Mouse (Mus musculus): ENCODE results near the gene Macf1. TPM values are rescaled to one million over a fixed set of nuclear protein-coding genes. Genes with fewer than 3 reads are reported as not detected.

Gene Macf1
- polyA plus RNA-seq, 2 experiments from 2014 or later, result 161 to 185 TPM

DNA sequence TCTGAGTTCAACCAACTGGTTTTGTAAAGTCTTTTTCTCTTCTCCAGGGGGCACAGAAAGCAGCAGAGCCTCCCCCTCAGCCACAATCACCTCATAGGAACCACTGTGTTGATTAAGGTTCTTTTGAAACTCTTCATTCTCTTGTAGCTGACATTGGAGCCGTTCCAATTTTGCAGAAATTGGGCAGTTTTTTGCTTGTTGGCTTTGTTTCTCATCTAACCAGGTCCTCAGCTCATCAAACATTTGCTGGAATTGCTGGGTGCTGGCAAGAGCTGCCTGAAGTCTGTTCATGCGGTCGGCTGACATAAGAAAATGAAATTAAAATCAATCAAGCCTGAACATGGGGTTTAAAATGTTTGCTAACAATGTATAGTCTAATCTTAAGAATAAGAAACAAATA, 251.0 kb downstream of the Macf1 start:
- ATAC-seq, result no peak

DNA sequence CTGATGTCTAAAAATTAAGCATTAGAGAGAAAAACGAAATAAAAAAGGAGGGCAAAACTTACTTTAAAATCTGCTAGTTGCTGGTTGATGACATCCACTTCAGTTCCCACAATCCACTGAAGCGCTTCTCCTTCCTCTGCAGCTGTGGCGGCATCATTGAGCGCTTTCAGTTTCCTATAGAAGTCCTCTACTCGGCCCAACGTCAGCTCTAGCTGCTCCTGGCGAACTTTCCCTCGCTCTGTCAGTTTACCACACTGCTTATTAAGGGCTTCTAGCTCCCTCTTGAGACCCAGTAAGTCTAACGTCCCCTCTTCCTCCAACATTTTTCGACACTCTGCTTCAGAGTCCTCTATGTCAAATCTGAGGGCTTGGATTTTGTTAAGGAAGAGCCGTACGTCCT, 252.2 kb downstream of the Macf1 start:
- no peak for ATAC-seq

- ATAC-seq, result no peak
Measured at GRCm38 (mm10) chr4:123427900-123428684, 256.1 kb downstream of the Macf1 start.

DNA sequence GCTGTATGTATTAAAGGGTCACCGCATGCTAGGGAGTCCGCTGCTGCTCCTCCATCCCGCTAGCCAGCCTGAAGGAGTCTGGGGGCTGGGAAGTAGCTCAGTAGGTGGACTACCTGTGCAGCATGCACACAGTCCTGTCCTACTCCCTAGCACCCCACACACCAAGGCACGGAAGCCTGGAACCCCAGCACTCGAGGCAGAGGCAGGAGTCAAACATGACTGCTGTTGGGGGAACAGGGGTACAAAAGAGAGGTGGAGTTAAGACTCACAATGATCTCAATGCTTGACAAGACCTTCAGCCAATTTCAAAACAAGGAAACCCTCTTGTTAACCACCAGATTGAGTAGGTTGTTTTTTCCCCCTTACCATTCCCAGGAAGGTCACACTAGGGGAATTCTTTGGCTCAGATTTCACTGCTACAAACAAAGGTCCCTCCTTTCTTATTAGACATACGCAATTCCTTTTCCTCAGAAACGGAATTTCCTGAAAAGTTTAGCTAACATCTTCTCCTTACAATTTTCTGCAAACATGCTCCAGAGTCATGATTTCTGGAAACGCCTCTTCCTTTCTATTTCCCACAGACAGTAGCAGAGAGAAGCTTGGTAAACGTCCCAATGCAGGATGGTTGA, 256.8 kb downstream of the Macf1 start:
- no peak for ATAC-seq

DNA sequence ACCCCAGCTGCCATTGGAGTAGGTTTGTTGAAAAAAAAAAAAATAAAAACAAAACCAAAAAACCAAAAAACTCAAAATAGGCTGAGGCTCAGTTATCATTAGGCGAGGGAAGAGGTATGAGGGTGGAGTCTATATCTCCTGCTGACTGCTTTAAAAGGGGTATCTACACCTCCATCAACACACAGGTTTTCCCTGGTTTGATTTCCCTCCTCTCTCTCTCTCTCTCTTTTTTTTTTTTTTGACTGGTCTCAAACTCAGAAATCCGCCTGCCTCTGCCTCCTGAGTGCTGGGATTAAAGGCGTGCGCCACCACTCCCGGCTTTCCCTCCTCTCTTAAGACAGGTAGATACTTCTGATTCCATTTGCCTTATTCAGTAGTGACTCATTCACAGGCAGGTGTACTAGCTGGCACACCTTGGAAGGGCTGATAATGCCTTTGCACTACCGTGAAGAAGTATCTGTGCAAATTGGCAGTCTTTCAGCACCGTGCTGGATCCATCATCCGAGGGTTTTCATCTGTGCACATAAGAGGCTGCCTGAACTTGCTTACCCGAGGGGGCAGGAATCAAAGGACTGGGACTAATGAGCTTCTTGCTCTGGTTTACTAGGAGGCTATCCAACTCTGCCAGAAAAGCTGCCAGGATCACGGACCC, 257.6 kb downstream of the Macf1 start:
- ATAC-seq, result no peak

DNA sequence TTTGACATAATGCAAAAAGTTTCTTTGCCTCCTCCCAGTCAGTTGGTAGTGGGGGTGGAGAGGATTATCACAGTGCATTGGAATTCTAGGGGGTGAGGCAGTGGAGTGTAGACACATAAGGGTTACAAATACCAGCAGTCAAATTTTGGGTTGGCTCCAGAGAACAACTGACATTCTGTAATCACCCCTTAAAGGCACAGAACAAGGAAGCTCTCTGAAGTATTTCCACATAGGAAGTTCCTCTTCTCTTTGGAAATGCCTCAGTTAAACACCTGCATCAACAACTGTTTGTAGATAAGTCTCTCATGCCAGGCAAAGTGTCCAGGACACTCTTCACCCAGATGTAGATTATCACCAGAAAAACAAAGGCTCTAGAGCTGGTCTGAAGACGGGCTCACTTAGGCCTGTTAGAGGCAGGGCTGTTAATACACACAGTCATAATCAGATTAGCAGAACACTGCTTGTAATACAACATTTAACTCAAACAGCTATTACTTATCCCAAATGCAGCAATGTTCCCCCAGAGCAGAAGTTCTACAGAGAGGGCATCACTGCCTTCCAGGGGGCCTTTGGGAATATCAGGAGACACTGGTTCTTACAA, 258.4 kb downstream of the Macf1 start:
- no peak for ATAC-seq

- ATAC-seq, result no peak
Measured at GRCm38 (mm10) chr4:123424050-123424449, 260.1 kb downstream of the Macf1 start.

- no peak for ATAC-seq
Measured at GRCm38 (mm10) chr4:123422828-123423227, 261.3 kb downstream of the Macf1 start.

- no peak for ATAC-seq
Measured at GRCm38 (mm10) chr4:123418032-123418431, 266.1 kb downstream of the Macf1 start.

- ATAC-seq, result no peak
Measured at GRCm38 (mm10) chr4:123417478-123417877, 266.7 kb downstream of the Macf1 start.

- ATAC-seq, result no peak
Measured at GRCm38 (mm10) chr4:123416829-123417228, 267.3 kb downstream of the Macf1 start.

- ATAC-seq, result no peak
Measured at GRCm38 (mm10) chr4:123415566-123415965, 268.6 kb downstream of the Macf1 start.

GRCm38 (mm10) chr4:123413876-123414275, 270.3 kb downstream of the Macf1 start:
- ATAC-seq, result no peak

DNA sequence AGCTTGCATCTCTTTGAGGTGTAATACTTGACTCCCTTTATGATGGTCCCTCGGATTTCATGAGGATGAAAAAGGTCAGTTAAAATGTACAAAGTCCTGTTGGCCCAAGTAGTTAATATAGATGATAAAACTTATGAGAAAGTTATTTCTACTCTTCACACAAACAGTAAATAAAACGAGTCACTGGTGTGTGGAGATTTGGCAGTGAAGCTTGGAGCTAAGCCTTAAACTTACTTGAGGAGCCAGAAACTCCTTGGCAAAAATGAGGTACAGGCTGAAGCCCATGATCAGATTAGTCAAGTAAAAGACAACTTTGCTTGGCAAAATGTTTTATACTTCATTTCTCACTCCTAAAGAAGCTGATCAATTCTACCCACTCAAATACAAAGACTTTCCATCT, 271.2 kb downstream of the Macf1 start:
- no peak for ATAC-seq

GRCm38 (mm10) chr4:123412528-123412878, 271.7 kb downstream of the Macf1 start:
- no peak for ATAC-seq

- ATAC-seq, result peak; percentile 65
Measured at GRCm38 (mm10) chr4:123411732-123412527, 272.2 kb downstream of the Macf1 start.

GRCm38 (mm10) chr4:123411006-123411731, 273.0 kb downstream of the Macf1 start:
- peak; percentile 38 for ATAC-seq

DNA sequence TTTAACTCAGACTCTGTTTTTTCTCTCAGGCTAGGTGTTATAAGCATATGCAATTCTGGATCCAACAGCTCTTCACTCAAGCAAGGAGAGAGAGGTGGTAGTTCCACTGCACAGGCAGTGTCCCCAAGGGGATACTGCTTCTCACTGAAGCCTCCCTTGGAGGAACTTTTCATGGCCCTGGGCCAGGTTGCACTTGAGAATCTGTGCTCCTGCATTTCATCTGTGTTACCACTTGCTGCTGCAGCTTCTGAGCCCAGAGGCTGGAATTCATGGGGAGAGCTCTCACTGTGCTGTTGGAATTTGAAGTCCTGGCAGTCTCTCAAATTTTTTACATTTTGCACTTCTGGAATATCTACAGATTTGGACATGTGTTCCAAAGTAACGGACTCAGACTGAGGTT, 274.4 kb downstream of the Macf1 start:
- no peak for ATAC-seq

- ATAC-seq, result no peak
Measured at GRCm38 (mm10) chr4:123409034-123409692, 275.0 kb downstream of the Macf1 start.

- no peak for ATAC-seq
Measured at GRCm38 (mm10) chr4:123407792-123408191, 276.4 kb downstream of the Macf1 start.

DNA sequence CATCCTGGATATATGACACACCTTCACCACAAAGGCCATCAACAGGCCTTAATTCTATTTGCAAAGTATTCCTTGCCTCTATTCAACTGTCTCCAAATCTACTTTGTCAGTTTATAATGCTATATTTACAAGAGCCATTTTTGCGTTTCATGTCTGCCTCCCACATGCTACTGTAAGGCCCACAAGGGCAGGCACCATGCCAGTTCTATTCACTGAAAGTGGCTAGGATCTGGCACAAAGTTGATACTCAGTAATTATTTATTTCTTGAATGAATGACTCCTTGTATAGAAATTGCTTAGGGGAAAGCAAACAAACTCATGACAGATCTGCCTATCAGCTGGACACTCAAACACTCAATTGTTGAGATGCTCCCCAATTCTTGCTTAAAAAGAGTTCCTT, 280.1 kb downstream of the Macf1 start:
- ATAC-seq, result no peak
